Mouse (Mus musculus): ENCODE measurements around the gene Ttf1. TPM values are rescaled to one million over a fixed set of nuclear protein-coding genes. Genes with fewer than 3 reads are reported as not detected.

Ttf1 gene
- total RNA-seq, 2 experiments from 2014 or later = 11.5 to 12.8 TPM

DNA sequence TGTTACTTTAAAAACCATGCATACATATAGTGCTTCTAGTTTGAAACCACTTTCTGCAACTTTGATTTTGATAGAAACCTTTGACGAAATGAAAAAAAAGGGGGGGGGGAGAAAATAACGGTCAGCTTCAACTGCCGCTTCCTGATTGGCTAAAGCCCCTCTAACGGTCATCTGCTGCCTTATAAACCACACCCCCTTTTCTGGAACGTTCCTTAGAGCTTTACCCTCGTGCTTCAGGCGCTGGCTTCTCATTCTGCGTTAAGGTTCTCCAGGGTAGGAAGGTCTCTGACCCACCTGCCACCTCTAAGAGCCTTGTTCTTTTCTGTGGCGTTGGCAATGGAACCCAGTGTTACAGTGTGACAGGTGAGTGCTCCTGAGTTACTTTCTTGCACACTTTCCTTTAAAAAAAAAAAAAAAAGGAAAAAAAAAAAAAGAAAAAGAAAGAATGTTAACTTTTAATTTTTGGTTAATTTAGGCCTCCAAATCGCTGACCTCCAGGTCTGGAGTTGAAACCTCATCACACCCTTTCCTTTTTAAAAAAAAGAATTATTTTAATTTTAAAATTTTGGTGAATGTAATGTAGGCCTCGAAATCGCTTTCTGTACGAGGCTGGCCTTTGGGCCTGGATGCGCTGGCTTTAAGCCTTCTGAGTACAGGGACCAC is 64.0 kb downstream of the Ttf1 start, which contains the start of gene Setx:
Setx (plus strand) TSS at position 275 of the 663 bp plus-strand sequence.
- intact Hi-C loops (cut with DNase I) = no loop called here
- DNase-seq = no peak

GRCm38 (mm10) chr2:29124571-29124935 is 64.5 kb downstream of the Ttf1 start:
- intact Hi-C loops (cut with DNase I) = no loop called here
- no peak for DNase-seq

- peak; percentile 100 for DNase-seq
- intact Hi-C loops (cut with DNase I) = no loop called here
Measured at GRCm38 (mm10) chr2:29124936-29125701, 65.1 kb downstream of the Ttf1 start.

DNA sequence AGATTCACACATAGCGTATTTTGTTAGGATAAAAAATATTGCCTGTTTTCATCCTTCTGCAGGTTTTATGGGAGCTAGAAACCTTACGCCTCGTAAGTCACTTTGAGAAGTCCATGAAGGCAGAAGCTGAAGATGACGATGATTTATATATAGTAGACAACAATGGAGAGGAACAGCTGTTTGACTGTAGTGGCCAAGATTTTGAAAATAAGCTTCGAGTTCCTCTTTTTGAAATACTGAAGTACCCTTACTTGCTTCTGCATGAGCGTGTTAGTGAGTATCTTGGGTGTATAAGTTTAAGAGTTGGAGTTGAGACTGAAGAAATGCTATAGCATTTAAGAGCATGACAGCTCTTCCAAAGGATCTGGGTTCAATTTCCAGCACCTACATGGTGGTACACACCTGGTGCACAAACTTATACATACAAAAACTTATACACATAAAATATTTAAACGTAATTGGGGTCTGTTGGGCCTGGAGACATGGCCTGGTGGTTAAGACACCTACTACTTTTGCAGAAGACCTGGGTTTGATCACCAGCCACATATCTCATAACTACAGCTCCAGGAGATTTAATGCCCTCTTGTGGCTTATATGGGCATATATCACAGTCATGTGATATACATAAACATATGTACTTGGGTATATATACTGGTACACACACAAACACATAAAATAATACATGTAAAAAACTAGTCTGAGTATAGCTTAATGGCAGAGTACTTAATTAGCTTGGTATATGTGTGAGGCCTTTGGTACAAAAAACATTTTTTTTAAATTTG is 70.2 kb downstream of the Ttf1 start:
- no peak for DNase-seq
- intact Hi-C loops (cut with DNase I) = no loop called here

DNA sequence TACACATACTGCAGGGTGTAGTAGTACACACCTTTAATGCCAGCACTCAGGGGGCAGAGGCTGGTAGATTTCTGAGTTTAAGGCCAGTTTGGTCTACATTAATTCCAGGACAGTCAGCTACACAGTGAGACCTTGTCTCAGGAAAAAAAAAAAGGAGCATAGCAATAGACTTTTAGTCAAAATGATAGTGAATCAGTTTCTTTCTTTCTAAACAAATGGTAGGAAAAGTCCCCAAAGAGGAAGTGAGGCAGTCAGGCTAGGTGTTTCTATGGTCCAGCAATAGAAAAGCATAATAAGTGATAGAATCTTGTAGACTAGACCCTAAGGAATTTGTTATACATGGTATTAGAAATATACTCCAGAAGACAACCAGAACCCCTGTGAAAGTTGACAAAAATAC is 75.1 kb downstream of the Ttf1 start:
- intact Hi-C loops (cut with DNase I) = no loop called here
- no peak for DNase-seq

Other genes with a start within 250 kb of the Ttf1 start
- gene Gtf3c4, start 219.9 kb upstream of the Ttf1 start, total RNA-seq (2021) = 10 to 100 TPM; 46.9 to 52.2 TPM
- 10 to 100 TPM; 13.0 to 13.4 TPM for gene Ddx31, start 219.9 kb upstream of the Ttf1 start, total RNA-seq (2021)
- gene Barhl1, start 143.6 kb upstream of the Ttf1 start, total RNA-seq (2021) = under 1 TPM; 0.20 to 0.34 TPM
- gene Cfap77, start 5.2 kb upstream of the Ttf1 start, total RNA-seq (2021) = 1 to 10 TPM; 1.0 to 1.5 TPM
- gene Setx, start 63.9 kb downstream of the Ttf1 start, total RNA-seq (2021) = 10 to 100 TPM; 61.5 to 66.4 TPM
- 100 to 1,000 TPM; 140 to 149 TPM for gene Ntng2, start 192.7 kb downstream of the Ttf1 start, total RNA-seq (2021)